Mouse (Mus musculus): ENCODE data around the gene Rnf157. TPM values are rescaled to one million over a fixed set of nuclear protein-coding genes. Genes with fewer than 3 reads are reported as not detected.
A peak's percentile ranks its signal among the peaks of the same experiment; 100 is the strongest.

The Rnf157 gene
- polyA plus RNA-seq, 1 experiment from 2014 or later: 37.8 TPM

DNA sequence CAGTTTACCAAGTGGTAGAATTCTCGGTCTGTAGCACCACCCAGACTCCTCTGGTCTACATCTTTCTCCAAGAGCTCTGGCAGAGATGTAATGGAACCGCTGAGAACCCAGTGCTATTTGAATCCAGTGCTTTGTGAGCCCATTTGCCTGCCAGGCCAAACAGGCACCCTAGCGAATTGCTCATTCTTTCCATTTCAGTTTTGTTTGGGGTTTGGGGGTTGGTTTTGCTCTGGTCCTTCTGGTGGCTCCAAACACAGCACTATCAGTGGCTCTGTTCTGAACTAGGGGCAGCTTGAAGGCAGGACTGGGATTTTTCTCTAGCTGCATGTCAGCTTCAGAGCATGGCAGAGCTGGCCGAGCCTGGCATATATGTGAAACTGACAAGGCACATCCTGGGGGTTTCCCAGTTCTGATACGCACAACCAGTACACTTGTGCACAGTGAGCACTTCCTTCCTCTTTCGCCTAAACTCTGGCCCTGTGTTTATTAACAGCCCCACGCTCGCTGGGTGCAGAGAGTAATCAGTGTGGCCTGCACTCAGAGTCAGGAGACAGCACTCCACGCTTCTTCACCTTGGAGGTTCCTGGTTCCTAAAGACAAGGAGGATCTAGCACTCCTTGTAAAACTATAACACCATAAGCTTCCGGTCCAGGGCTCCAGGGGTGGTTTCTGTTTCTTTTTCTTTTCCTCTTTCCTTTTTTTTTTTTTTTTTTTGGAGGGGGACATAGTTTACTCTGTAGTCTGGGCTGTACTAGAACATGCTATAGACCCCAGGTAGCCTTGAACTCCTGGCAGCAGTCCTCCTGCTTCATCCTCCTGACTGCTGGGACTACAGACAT lies 11.2 kb upstream of the Rnf157 start:
- H3K9ac ChIP-seq (replicated peaks): no peak overlapping the region
- 82% methylated on average over 10 of the region's 10 CpGs for WGBS

DNA sequence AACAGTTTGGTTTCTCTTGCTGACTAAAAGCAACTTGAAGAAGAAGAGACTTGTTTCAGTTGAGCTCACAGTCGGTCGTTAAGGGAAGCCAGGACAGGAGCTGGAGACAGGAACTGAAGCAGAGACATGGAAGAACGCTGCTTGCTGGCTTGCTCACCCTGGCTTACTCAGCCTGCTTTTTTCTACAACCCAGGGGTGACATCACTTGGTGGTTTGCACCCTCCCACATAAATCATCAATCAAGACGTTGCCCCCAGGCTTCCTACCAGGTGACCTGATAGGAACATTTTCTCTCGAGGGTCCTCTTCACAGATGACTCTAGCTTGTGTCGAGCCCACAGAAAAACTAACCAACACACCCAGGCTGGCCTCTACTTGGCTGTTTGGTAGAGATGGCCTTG lies 10.4 kb upstream of the Rnf157 start:
- H3K4me3 ChIP-seq: no peak overlapping the region
- 89% methylated on average over 6 of the region's 6 CpGs for WGBS
- H3K27me3 ChIP-seq: 0 out of 2 replicates have a peak, but pooled peaks cover 3% of the 10 kb centered on the region
- no peak overlapping the region for H3K4me2 ChIP-seq (replicated peaks)
- no peaks in the 10 kb centered on the region for H3K9me3 ChIP-seq
- 0 out of 2 replicates have a peak, but pooled peaks cover 4% of the 10 kb centered on the region for H3K4me1 ChIP-seq
- H3K27ac ChIP-seq (replicated peaks): no peak overlapping the region
- no peaks in the 10 kb centered on the region for H3K36me3 ChIP-seq
- ATAC-seq (ENCODE audit: low FRiP score, low read depth): no peak
- no peak overlapping the region for H3K9ac ChIP-seq (replicated peaks)

More for the DNA sequence above, 11.2 kb upstream of the Rnf157 start:
- Histone ChIP-seq H3K9me3 (no peaks in the 10 kb centered on the region), H3K4me2 (replicated peaks) (no peak overlapping the region), H3K27ac (replicated peaks) (no peak overlapping the region), H3K4me3 (no peak overlapping the region), H3K36me3 (no peaks in the 10 kb centered on the region), H3K4me1 (no peaks in the 10 kb centered on the region), H3K27me3 (0 out of 2 replicates have a peak, but pooled peaks cover 3% of the 10 kb centered on the region)
- no peak for ATAC-seq (ENCODE audit: low FRiP score, low read depth)

DNA sequence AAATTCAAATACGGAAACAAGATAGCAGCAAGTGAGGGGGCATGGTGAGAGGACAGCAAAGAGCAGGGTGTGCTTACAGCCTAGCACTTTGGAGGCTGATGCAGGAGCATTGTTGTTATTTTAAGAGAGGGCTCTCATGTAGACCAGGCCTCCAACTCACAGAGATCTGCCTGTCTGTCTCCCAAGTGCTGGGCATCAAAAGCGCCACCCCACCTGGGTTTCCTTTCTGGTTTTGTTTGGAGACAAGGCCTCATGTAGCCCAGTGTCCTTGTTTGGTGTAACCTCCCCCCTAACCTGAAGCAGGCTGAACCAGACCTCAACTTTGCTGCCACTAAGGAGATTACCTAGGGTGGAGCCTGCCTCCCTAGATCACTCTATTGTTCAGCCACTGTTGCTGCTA lies 9.7 kb upstream of the Rnf157 start:
- H3K9ac ChIP-seq (replicated peaks): no peak overlapping the region
- no peaks in the 10 kb centered on the region for H3K36me3 ChIP-seq
- no peak overlapping the region for H3K4me2 ChIP-seq (replicated peaks)
- ATAC-seq (ENCODE audit: low FRiP score, low read depth): no peak
- H3K27me3 ChIP-seq: 0 out of 2 replicates have a peak, but pooled peaks cover 3% of the 10 kb centered on the region
- H3K27ac ChIP-seq (replicated peaks): no peak overlapping the region
- WGBS: 76% methylated on average over 2 of the region's 2 CpGs
- 0 out of 2 replicates have a peak, but pooled peaks cover 5% of the 10 kb centered on the region for H3K4me1 ChIP-seq
- H3K4me3 ChIP-seq: no peak overlapping the region
- no peaks in the 10 kb centered on the region for H3K9me3 ChIP-seq

DNA sequence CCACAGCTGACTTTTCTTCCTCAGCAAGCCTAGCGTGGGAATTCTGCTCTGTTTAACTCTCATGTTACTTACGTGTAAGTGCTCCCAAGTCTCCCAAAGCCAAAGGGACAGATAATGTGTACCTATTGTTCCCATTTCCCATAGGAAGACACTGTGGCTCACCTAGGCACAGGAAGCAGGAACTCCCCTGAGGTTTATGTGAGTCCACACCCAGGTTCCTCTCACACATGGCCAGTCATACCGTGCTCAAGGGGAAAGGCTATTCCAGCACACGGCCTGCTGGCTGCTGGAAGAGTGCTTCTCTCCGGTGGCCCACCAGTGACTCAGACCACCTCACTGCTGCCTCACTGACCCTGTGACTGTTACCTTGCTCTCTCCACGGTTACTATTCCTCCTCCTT lies 8.3 kb upstream of the Rnf157 start:
- WGBS: 85% methylated on average over 6 of the region's 6 CpGs
- Histone ChIP-seq H3K27me3 (0 out of 2 replicates have a peak, but pooled peaks cover 3% of the 10 kb centered on the region), H3K27ac (replicated peaks) (no peak overlapping the region), H3K36me3 (no peaks in the 10 kb centered on the region), H3K9ac (replicated peaks) (no peak overlapping the region), H3K4me1 (0 out of 2 replicates have a peak, but pooled peaks cover 5% of the 10 kb centered on the region), H3K9me3 (no peaks in the 10 kb centered on the region), H3K4me3 (no peak overlapping the region), H3K4me2 (replicated peaks) (no peak overlapping the region)
- no peak for ATAC-seq (ENCODE audit: low FRiP score, low read depth)

DNA sequence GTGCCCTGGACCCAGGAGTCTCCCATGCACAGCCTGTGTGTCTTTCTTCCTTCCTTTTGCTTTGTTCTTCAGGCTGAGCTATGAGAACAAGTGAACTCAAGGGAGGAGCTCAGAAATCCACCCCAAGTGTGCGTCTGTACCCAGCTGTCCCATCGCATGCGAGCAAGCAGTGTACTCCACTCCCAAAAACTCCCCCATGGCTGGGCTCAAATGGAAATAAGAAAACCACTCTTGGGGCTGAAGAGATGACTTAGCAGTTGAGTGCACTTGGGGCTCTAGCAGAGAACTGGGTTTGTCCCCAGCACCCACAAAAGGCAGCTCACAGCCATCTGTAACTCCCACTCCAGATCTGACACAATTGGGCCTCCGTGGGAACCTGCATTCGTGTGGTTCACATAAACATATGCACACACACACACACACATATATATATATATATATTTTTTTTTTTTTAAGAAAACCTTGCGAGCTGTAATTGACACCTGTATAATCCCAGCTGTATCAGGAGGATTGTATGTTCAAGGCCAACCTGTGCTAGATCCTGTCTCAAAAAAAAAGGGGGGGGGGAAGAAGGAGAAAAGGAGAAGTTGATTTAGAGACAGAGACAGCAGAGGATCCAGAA lies 6.1 kb upstream of the Rnf157 start:
- Histone ChIP-seq H3K4me2 (replicated peaks) (no peak overlapping the region), H3K36me3 (no peaks in the 10 kb centered on the region), H3K27me3 (peaks cover 13% of the 10 kb centered on the region), H3K4me3 (no peak overlapping the region), H3K27ac (replicated peaks) (peak overlapping the region; percentile 30; the same call in 1 of the 2 replicates), H3K9ac (replicated peaks) (no peak overlapping the region), H3K9me3 (no peaks in the 10 kb centered on the region), H3K4me1 (0 out of 2 replicates have a peak, but pooled peaks cover 5% of the 10 kb centered on the region)
- ATAC-seq (ENCODE audit: low FRiP score, low read depth): no peak
- WGBS: 75% methylated on average over 6 of the region's 6 CpGs

DNA sequence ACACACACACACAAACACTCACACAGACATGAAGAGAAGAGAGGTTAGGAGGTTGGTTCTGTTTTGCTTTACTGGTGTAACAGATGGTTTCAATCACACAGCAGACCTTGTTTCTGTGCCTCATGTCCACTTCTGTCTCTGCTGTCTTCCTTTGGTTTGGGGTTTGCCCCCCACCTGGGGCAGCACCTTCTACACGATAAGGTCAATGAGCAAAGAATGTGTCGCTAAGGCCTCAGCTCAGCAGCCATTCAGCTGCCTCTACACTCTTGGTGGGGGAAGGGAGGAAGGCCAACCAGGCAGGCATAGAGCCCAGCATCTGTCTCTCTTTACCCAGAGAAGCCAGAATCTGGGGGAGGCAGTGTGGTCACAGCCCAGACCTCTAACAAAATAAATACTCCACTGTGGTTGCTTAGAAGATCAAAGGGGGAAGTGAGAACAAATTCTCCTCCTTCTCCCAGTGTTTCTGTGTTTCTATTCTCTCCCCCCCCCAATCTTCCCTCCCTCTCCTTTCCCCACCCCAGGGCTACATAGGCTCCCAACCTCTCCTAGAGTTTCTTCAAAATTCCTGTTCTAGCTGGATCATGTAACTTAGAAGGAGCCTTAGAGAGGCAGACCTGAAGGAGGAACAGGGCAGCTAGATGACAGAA lies 5.5 kb upstream of the Rnf157 start:
- Histone ChIP-seq H3K9me3 (no peaks in the 10 kb centered on the region), H3K4me3 (no peak overlapping the region), H3K9ac (replicated peaks) (no peak overlapping the region), H3K4me2 (replicated peaks) (no peak overlapping the region), H3K27ac (replicated peaks) (peak overlapping the region; percentile 30; the same call in 1 of the 2 replicates), H3K27me3 (peaks cover 17% of the 10 kb centered on the region), H3K36me3 (no peaks in the 10 kb centered on the region), H3K4me1 (peaks cover 11% of the 10 kb centered on the region; the same call in 1 of the 2 replicates)
- WGBS: 18% methylated on average over 2 of the region's 2 CpGs
- no peak for ATAC-seq (ENCODE audit: low FRiP score, low read depth)

DNA sequence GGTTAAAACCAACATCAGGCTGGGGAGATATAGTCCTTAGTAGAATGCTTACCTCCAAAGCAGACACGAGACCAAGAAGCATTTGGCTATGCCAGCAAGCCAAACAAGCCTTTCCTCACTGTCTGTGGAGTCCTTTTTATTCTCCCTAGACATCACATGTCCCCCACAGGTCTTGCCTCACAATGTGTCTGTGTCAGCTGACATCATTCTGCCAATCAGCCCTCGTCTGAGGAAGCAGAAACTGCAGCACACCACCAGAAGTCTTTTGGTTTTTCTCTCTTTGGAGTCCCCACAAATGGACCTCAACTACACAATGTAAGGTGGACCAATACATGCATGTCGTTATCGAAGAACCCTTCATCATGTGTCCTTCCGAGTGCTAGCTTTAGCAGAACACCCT lies 4.2 kb upstream of the Rnf157 start:
- Histone ChIP-seq H3K27ac (replicated peaks) (no peak overlapping the region), H3K27me3 (peaks cover 14% of the 10 kb centered on the region), H3K9ac (replicated peaks) (no peak overlapping the region), H3K9me3 (no peaks in the 10 kb centered on the region), H3K4me3 (no peak overlapping the region), H3K4me1 (peaks cover 15% of the 10 kb centered on the region), H3K36me3 (no peaks in the 10 kb centered on the region), H3K4me2 (replicated peaks) (no peak overlapping the region)
- no peak for ATAC-seq (ENCODE audit: low FRiP score, low read depth)
- WGBS: 83% methylated on average over 5 of the region's 5 CpGs

DNA sequence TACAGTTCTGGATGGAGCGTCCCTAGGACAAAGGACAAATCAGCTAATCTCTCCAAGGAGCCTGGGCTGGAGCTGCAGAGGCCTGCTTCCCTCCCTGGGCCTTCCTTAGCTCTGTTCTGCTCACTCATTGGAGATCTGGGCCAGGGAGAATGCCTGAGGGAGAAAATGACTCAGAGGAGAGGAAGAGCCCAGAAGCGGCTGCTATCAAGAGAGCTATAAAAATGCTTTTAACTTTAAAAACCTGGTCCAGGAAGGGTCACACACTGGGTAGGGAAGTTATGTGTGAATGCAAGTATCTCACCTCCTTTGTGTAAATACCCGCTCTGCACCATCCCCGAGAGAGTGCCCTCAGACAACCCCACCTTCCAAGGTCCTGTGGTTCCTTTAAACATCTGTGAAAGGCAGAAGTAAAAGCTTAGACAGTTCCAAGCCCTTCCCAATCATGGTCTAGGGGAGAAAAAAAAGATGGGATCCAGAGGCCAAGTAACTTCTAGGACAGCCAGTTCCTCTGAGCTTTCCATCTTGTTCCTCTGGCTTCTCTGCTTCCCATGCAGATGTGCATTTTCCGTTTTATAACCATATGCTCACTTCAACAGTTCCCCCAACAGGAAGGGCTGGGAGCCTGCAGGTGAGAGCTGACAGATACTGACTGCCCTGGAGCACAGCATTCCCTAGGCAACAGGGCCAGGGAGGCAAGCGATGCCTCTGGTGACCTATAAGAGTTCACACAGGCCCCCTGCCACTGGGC lies 3.5 kb upstream of the Rnf157 start:
- H3K9me3 ChIP-seq: no peaks in the 10 kb centered on the region
- H3K36me3 ChIP-seq: no peaks in the 10 kb centered on the region
- peaks cover 22% of the 10 kb centered on the region for H3K4me1 ChIP-seq
- WGBS: 72% methylated on average over 6 of the region's 6 CpGs
- H3K9ac ChIP-seq (replicated peaks): no peak overlapping the region
- no peak for ATAC-seq (ENCODE audit: low FRiP score, low read depth)
- no peak overlapping the region for H3K4me2 ChIP-seq (replicated peaks)
- H3K4me3 ChIP-seq: no peak overlapping the region
- H3K27me3 ChIP-seq: peaks cover 14% of the 10 kb centered on the region
- H3K27ac ChIP-seq (replicated peaks): no peak overlapping the region

DNA sequence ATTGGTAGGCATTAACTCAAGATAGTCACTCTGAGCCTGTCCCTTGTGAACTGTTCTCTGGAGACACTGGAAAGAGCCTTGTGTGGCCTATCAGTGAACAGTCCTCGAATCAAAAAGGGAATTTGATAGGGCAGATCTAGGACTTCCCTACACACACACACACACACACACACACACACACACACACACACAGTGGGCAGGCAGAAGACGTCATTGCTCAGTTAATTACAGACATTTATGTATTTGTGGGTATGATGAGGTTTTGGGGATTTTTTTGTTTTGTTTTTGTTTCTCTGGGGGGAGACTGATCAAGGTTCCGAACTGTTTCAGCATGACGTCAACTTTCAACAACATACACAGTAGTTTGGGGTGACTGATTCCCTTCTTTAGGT lies 795 bp upstream of the Rnf157 start:
- Histone ChIP-seq H3K36me3 (no peaks in the 10 kb centered on the region), H3K27me3 (peaks cover 14% of the 10 kb centered on the region), H3K9ac (replicated peaks) (no peak overlapping the region; the same call in 1 of the 2 replicates), H3K4me3 (peak overlapping the region; percentile 86), H3K9me3 (no peaks in the 10 kb centered on the region), H3K4me1 (peaks cover 29% of the 10 kb centered on the region), H3K4me2 (replicated peaks) (peak overlapping the region; percentile 99), H3K27ac (replicated peaks) (peak overlapping the region; percentile 87)
- ATAC-seq (ENCODE audit: low FRiP score, low read depth): peak; percentile 32; the same call in 1 of the 2 replicates
- 84% methylated on average over 4 of the region's 4 CpGs for WGBS

DNA sequence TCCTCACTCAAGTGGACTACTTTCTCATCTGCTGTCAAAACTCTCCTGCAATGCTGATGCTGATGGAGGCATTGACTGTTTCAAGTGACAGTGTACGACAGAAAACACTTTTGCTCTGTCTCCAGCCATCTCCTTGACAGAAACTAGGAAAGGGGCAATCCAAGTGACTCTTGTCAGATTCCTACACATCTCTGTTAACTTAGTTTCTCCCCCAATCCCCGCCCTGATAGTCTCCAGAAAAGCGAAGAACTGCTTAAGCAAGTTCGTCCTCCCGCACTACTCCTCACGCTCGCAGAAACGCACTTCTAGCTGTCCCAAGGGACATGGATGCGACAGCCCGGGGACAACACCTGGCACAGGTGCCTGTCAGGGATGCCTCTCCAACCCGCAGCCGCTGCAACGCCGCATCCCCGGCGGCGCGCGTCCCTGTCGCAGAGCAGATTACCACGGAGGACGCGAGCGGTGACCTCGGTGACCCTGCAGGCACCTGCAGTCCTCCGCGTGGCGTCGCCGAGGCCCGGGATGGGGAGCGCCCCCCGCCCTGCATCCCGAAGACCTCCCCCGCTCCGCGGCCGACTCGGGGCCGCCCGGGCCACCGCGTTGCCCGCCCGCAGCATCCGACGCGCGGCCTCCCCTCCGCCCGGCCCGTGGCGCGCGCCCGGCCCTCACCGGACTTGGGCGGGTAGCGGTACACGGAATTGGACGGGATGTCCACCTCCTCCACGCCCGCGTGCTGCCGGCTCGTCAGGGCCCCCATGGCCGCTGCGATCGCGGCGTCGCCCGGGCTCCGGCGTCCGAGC lies 604 bp downstream of the Rnf157 start:
- Histone ChIP-seq H3K4me2 (replicated peaks) (peak overlapping the region; percentile 99), H3K4me3 (peak overlapping the region; percentile 86), H3K27ac (replicated peaks) (peak overlapping the region; percentile 87), H3K4me1 (peaks cover 25% of the 10 kb centered on the region), H3K9ac (replicated peaks) (peak overlapping the region; percentile 96), H3K36me3 (no peaks in the 10 kb centered on the region), H3K9me3 (no peaks in the 10 kb centered on the region), H3K27me3 (peaks cover 14% of the 10 kb centered on the region)
- ATAC-seq (ENCODE audit: low FRiP score, low read depth): peak; percentile 58
- WGBS: under 1% methylated on average over 68 of the region's 76 CpGs

DNA sequence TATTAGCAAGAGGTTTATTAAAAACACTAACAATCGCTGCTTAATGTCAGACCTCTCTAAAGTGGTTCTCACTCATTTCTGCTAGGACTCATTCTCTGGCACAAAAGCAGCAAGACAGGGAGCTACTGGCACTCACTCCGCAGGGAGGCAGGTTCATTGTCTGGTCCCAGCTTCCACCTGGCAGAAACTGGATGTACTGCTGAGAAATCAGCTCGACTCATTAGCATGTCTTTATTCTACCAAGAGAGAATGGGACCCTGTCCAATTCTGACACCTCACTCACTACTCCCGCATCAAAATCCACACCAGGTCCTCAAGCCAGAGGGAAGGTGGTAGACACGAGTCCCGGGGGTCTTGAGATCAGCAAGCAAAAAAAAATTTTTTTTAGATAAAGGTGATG lies 1.2 kb downstream of the Rnf157 start:
- ATAC-seq (ENCODE audit: low FRiP score, low read depth): no peak
- Histone ChIP-seq H3K4me1 (peaks cover 25% of the 10 kb centered on the region), H3K36me3 (0 out of 2 replicates have a peak, but pooled peaks cover 3% of the 10 kb centered on the region), H3K4me3 (peak overlapping the region; percentile 86), H3K27me3 (peaks cover 14% of the 10 kb centered on the region), H3K9me3 (no peaks in the 10 kb centered on the region), H3K9ac (replicated peaks) (peak overlapping the region; percentile 96), H3K4me2 (replicated peaks) (peak overlapping the region; percentile 99), H3K27ac (replicated peaks) (0 out of 2 replicates have a peak overlapping the region, but pooled peaks have one; percentile 87)
- 9% methylated on average over 6 of the region's 6 CpGs for WGBS
